Mouse (Mus musculus): ENCODE data around the gene Hcls1. TPM values are rescaled to one million over a fixed set of nuclear protein-coding genes. Genes with fewer than 3 reads are reported as not detected.

Gene Hcls1
- polyA plus RNA-seq, 1 experiment from 2014 or later: 2.1 TPM

- peaks cover 18% of the 10 kb centered on the region; the same call in 1 of the 2 replicates for H3K36me3 ChIP-seq (ENCODE audit: control insufficient read depth, insufficient read depth, low read length)
- WGBS: 53% methylated on average over 6 of the region's 6 CpGs
- H3K27me3 ChIP-seq (ENCODE audit: control insufficient read depth, insufficient read depth, low read length): no peaks in the 10 kb centered on the region
- no peak overlapping the region for H3K27ac ChIP-seq (ENCODE audit: low read length)
- H3K4me3 ChIP-seq (ENCODE audit: low read depth, low read length): no peak overlapping the region
- H3K9ac ChIP-seq (replicated peaks; ENCODE audit: low read depth, low read length): no peak overlapping the region
- no peak for ATAC-seq (ENCODE audit: insufficient number of reproducible peaks, insufficient read depth, low FRiP score, low read depth)
- no peaks in the 10 kb centered on the region for H3K4me1 ChIP-seq (ENCODE audit: control insufficient read depth, insufficient read depth, low read length)
- no peak overlapping the region for H3K4me2 ChIP-seq (replicated peaks; ENCODE audit: low read depth, low read length)
- H3K9me3 ChIP-seq (ENCODE audit: control insufficient read depth, low read depth, low read length): no peaks in the 10 kb centered on the region
Measured at GRCm38 (mm10) chr16:36934131-36934840, 497 bp upstream of the Hcls1 start.

- H3K27ac ChIP-seq (ENCODE audit: low read length): no peak overlapping the region
- H3K27me3 ChIP-seq (ENCODE audit: control insufficient read depth, insufficient read depth, low read length): no peaks in the 10 kb centered on the region
- H3K4me1 ChIP-seq (ENCODE audit: control insufficient read depth, insufficient read depth, low read length): no peaks in the 10 kb centered on the region
- 86% methylated on average over 3 of the region's 3 CpGs for WGBS
- H3K9me3 ChIP-seq (ENCODE audit: control insufficient read depth, low read depth, low read length): no peaks in the 10 kb centered on the region
- H3K9ac ChIP-seq (replicated peaks; ENCODE audit: low read depth, low read length): no peak overlapping the region
- peaks cover 11% of the 10 kb centered on the region; the same call in 1 of the 2 replicates for H3K36me3 ChIP-seq (ENCODE audit: control insufficient read depth, insufficient read depth, low read length)
- no peak overlapping the region for H3K4me2 ChIP-seq (replicated peaks; ENCODE audit: low read depth, low read length)
- no peak for ATAC-seq (ENCODE audit: insufficient number of reproducible peaks, insufficient read depth, low FRiP score, low read depth)
- no peak overlapping the region for H3K4me3 ChIP-seq (ENCODE audit: low read depth, low read length)
Measured at GRCm38 (mm10) chr16:36935814-36936213, 1.0 kb downstream of the Hcls1 start.

GRCm38 (mm10) chr16:36941137-36941727, 6.4 kb downstream of the Hcls1 start:
- H3K9me3 ChIP-seq (ENCODE audit: control insufficient read depth, low read depth, low read length): no peaks in the 10 kb centered on the region
- 75% methylated on average over 6 of the region's 6 CpGs for WGBS
- no peaks in the 10 kb centered on the region for H3K4me1 ChIP-seq (ENCODE audit: control insufficient read depth, insufficient read depth, low read length)
- no peaks in the 10 kb centered on the region for H3K36me3 ChIP-seq (ENCODE audit: control insufficient read depth, insufficient read depth, low read length)
- H3K4me2 ChIP-seq (replicated peaks; ENCODE audit: low read depth, low read length): no peak overlapping the region
- no peaks in the 10 kb centered on the region for H3K27me3 ChIP-seq (ENCODE audit: control insufficient read depth, insufficient read depth, low read length)
- ATAC-seq (ENCODE audit: insufficient number of reproducible peaks, insufficient read depth, low FRiP score, low read depth): no peak
- H3K27ac ChIP-seq (ENCODE audit: low read length): no peak overlapping the region
- H3K4me3 ChIP-seq (ENCODE audit: low read depth, low read length): no peak overlapping the region
- H3K9ac ChIP-seq (replicated peaks; ENCODE audit: low read depth, low read length): no peak overlapping the region

GRCm38 (mm10) chr16:36941895-36942294, 7.1 kb downstream of the Hcls1 start:
- WGBS: 76% methylated on average over 4 of the region's 4 CpGs
- Histone ChIP-seq H3K9ac (replicated peaks; ENCODE audit: low read depth, low read length) (no peak overlapping the region), H3K4me1 (ENCODE audit: control insufficient read depth, insufficient read depth, low read length) (no peaks in the 10 kb centered on the region), H3K9me3 (ENCODE audit: control insufficient read depth, low read depth, low read length) (no peaks in the 10 kb centered on the region), H3K4me2 (replicated peaks; ENCODE audit: low read depth, low read length) (no peak overlapping the region), H3K36me3 (ENCODE audit: control insufficient read depth, insufficient read depth, low read length) (no peaks in the 10 kb centered on the region), H3K4me3 (ENCODE audit: low read depth, low read length) (no peak overlapping the region), H3K27ac (ENCODE audit: low read length) (no peak overlapping the region), H3K27me3 (ENCODE audit: control insufficient read depth, insufficient read depth, low read length) (no peaks in the 10 kb centered on the region)
- ATAC-seq (ENCODE audit: insufficient number of reproducible peaks, insufficient read depth, low FRiP score, low read depth): no peak

- Histone ChIP-seq H3K27me3 (ENCODE audit: control insufficient read depth, insufficient read depth, low read length) (no peaks in the 10 kb centered on the region), H3K4me1 (ENCODE audit: control insufficient read depth, insufficient read depth, low read length) (no peaks in the 10 kb centered on the region), H3K9me3 (ENCODE audit: control insufficient read depth, low read depth, low read length) (no peaks in the 10 kb centered on the region), H3K9ac (replicated peaks; ENCODE audit: low read depth, low read length) (no peak overlapping the region), H3K36me3 (ENCODE audit: control insufficient read depth, insufficient read depth, low read length) (no peaks in the 10 kb centered on the region), H3K4me2 (replicated peaks; ENCODE audit: low read depth, low read length) (no peak overlapping the region), H3K27ac (ENCODE audit: low read length) (no peak overlapping the region), H3K4me3 (ENCODE audit: low read depth, low read length) (no peak overlapping the region)
- ATAC-seq (ENCODE audit: insufficient number of reproducible peaks, insufficient read depth, low FRiP score, low read depth): no peak
- 91% methylated on average over 3 of the region's 3 CpGs for WGBS
Measured at GRCm38 (mm10) chr16:36943591-36943990, 8.8 kb downstream of the Hcls1 start.

GRCm38 (mm10) chr16:36944895-36945424, 10.2 kb downstream of the Hcls1 start:
- H3K4me1 ChIP-seq (ENCODE audit: control insufficient read depth, insufficient read depth, low read length): no peaks in the 10 kb centered on the region
- WGBS: 61% methylated on average over 12 of the region's 12 CpGs
- H3K27ac ChIP-seq (ENCODE audit: low read length): no peak overlapping the region
- no peaks in the 10 kb centered on the region for H3K9me3 ChIP-seq (ENCODE audit: control insufficient read depth, low read depth, low read length)
- H3K4me3 ChIP-seq (ENCODE audit: low read depth, low read length): no peak overlapping the region
- no peaks in the 10 kb centered on the region for H3K36me3 ChIP-seq (ENCODE audit: control insufficient read depth, insufficient read depth, low read length)
- no peak for ATAC-seq (ENCODE audit: insufficient number of reproducible peaks, insufficient read depth, low FRiP score, low read depth)
- no peak overlapping the region for H3K9ac ChIP-seq (replicated peaks; ENCODE audit: low read depth, low read length)
- no peak overlapping the region for H3K4me2 ChIP-seq (replicated peaks; ENCODE audit: low read depth, low read length)
- H3K27me3 ChIP-seq (ENCODE audit: control insufficient read depth, insufficient read depth, low read length): no peaks in the 10 kb centered on the region

GRCm38 (mm10) chr16:36946459-36947159, 11.8 kb downstream of the Hcls1 start:
- no peak overlapping the region for H3K4me2 ChIP-seq (replicated peaks; ENCODE audit: low read depth, low read length)
- no peaks in the 10 kb centered on the region for H3K27me3 ChIP-seq (ENCODE audit: control insufficient read depth, insufficient read depth, low read length)
- H3K9me3 ChIP-seq (ENCODE audit: control insufficient read depth, low read depth, low read length): no peaks in the 10 kb centered on the region
- 78% methylated on average over 8 of the region's 8 CpGs for WGBS
- no peaks in the 10 kb centered on the region for H3K36me3 ChIP-seq (ENCODE audit: control insufficient read depth, insufficient read depth, low read length)
- ATAC-seq (ENCODE audit: insufficient number of reproducible peaks, insufficient read depth, low FRiP score, low read depth): no peak
- no peak overlapping the region for H3K9ac ChIP-seq (replicated peaks; ENCODE audit: low read depth, low read length)
- H3K27ac ChIP-seq (ENCODE audit: low read length): no peak overlapping the region
- H3K4me1 ChIP-seq (ENCODE audit: control insufficient read depth, insufficient read depth, low read length): no peaks in the 10 kb centered on the region
- no peak overlapping the region for H3K4me3 ChIP-seq (ENCODE audit: low read depth, low read length)

- WGBS: 63% methylated on average over 4 of the region's 4 CpGs
Measured at GRCm38 (mm10) chr16:36947646-36948197, 12.9 kb downstream of the Hcls1 start.

More at GRCm38 (mm10) chr16:36947646-36948197, 12.9 kb downstream of the Hcls1 start:
- Histone ChIP-seq H3K4me1 (ENCODE audit: control insufficient read depth, insufficient read depth, low read length) (no peaks in the 10 kb centered on the region), H3K27ac (ENCODE audit: low read length) (no peak overlapping the region), H3K27me3 (ENCODE audit: control insufficient read depth, insufficient read depth, low read length) (no peaks in the 10 kb centered on the region), H3K36me3 (ENCODE audit: control insufficient read depth, insufficient read depth, low read length) (no peaks in the 10 kb centered on the region), H3K4me3 (ENCODE audit: low read depth, low read length) (no peak overlapping the region), H3K4me2 (replicated peaks; ENCODE audit: low read depth, low read length) (no peak overlapping the region), H3K9me3 (ENCODE audit: control insufficient read depth, low read depth, low read length) (no peaks in the 10 kb centered on the region), H3K9ac (replicated peaks; ENCODE audit: low read depth, low read length) (no peak overlapping the region)
- ATAC-seq (ENCODE audit: insufficient number of reproducible peaks, insufficient read depth, low FRiP score, low read depth): no peak

All from stomach, embryonic 14.5 days (tissue).